Mouse (Mus musculus) liver (tissue): ENCODE data around the gene Tbpl2.

ENCODE experiments used
- DNase-seq: peaks from one replicate; pipeline ENCODE4 v3.0.0-alpha.2; 2020; ENCODE audit warnings: mixed read lengths

Tbpl2 gene

DNA sequence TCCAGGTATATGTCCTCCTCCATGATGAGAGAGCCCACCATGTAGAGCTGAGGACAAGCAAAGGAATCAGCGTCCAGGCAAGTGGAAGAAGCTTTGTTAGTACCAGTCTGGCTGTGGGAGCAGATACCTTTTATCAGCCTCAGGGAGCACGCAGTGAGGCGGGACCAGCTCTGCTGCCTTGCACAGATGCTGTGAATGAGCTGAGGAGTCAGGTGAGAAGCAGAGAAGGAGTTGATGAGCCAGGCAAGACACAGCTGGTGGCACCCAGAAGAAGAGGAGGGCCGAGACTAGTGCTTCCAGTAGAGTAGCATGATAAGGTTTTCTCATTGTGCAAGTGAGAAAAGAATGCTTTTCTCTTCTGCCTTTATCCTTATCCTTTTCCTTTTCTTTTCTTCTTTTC lies at the start of gene Tbpl2:
Gene Tbpl2, minus strand, starts transcription at position 101 of the 400 bp plus-strand sequence.
- DNase-seq, result no peak

DNA sequence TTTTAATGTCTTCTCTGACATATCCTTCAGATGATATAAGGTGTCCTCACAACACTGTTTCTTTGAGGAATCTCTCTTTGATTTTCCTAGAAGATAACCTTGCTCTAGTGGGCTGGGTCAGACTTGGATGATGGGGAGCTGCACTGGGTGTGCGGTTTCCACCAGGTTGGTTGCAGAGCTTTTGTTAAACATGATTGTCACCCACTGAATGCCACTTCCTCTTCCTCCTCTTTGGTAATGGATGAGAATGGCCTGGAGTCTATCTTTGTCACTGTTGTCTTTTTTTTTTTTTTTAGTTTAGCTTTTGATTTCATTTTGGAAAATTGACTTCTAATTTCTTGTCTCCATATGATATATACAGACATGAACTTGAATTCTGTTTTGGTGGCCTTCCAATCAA lies 38.0 kb upstream of the Tbpl2 start:
- no peak for DNase-seq

DNA sequence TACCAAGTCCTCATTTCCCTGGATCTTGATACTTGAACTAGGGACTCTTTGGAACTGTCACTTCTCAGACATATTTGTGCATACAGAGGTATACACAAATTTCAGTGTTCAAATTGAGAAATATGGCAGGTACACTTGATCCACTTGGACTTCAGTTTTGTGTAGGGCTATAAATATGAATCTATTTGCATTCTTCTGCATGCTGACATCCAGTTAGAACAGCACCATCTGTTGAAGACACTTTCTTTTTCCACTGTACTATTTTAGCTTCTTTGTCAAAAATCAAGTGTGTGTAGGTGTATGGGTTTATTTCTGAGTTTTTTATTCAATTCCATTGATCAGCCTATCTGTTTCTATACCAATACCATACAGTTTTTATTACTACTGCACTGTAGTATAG lies 12.7 kb upstream of the Tbpl2 start:
- no peak for DNase-seq

DNA sequence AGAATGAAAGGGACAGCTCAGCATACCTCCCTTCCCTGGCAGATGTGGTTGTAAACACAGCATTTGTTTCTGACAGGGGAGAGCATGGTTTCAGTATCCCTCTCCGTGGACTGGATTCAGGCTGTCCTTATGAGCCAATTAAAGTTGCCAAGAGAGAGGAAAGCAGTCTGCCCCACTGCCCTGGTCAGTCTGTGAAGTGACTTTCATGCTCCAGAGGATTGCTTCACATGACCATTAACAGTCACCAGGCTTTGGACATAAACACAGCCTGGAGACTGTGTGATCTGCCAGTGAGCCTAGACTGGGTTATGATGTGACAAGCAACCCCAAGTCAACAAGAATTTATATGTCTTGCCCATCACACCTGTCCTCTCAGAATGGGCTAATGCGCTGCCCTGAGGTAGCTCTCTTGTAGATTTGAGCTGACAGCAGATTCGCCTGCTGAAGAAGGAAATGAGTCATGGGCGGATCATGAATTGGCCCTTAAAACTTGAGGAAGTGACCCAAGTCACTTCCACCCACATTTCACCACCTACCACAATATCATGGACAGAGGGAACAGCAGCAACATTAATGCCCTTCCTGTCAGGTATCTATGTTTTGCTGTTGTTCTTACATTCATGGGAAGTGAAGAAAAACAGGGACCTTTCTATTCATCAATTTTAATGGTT lies 7.4 kb upstream of the Tbpl2 start:
- no peak for DNase-seq

DNA sequence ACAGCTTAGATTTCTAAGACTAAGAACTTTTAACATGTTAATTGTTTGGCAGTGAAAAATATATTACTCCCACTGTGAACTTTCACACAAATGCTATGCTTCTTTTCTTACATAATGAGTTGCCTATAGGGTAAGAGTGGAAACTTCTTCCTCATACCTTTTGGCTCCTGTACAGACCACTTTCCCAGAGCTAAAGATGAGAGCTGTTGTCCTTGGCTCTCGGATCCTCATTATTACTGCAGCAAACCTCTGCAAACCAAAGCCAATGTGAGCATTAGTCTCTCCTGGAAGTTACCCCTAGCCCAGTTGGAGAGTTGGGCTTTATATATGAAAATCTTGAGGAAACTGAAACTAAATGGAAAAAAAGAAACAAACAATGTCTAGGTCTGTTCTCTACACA lies 5.5 kb downstream of the Tbpl2 start:
- no peak for DNase-seq

DNA sequence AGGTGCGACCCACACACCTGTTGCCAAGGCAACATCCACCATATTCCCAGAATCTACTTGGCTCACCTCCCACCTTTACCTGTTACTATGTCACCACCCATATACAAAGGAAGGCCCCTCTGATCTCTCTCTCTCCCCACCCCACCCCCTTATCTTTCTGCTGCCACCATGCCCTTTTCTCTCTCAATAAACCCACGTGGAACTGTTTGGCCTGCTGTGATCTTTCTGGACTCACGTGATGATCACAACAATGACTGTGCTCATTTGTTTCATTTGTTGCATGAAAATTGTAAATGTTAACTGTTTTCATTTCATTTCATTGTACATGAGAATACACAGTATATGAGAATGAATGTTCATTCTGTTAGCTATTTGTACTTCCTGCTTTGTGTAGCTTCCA lies 45.9 kb downstream of the Tbpl2 start:
- DNase-seq, result no peak

DNA sequence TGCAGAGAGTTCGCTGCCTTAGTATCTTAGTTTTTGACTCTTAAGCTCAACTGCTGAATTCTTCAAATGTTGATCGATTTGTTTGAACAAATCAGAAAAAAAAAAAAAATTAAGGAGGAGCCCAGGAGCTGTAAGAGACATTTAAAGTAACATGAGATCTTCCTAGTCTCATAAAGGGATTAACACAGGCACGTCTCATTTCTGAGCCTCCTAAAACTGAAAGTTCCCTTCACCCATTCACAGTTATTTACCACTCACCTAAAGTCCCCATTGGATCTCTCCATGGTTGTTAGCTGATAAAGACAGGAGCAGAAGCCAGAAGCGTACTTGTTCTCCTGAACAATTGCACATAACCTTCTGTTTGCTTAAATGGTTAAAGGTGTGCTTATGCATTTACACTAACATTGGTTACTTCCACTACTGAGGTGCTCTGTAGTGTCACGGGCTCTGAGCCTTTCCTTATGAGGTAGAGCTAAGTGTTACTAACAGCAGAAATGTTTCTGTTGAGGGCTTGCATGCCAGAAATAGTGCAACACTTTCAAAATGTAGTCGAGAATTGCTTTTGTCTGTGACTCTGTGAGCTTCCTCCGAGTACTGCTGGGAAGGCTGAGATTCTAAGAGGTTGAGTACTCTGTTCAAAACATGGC lies 46.9 kb downstream of the Tbpl2 start, which contains the start of gene Hnmt:
Gene Hnmt, minus strand, starts transcription at position 51 of the 647 bp plus-strand sequence.
- no peak for DNase-seq

DNA sequence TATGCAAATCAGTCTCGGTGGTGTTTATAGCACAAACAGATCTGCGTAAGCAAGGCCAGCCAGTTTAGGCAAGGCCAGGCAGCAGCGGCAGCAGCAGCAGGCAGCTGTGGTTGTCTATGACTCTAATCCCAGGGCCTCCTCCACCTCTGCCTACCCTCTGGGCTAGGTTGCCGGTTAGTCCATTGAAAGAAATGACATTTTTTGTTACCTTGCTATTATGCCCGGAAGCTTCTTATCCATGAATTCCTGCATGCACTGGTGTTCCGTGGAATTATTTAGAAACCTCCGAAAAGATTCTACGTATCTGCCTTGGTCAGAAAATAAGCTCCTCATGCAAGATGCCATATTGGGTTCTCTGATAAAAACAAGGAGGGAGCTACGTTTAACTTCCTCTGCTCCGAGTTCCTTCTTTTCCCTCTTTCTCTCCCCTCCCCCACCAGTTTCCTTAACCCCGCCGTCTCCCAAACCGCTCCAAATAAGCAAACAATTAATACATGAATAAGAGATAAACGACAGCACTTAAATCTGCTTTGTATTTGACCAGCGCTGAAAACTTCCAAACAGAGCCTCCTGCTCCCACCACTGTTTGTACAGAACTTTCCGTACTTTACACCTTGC lies 47.8 kb downstream of the Tbpl2 start:
- DNase-seq, result no peak

DNA sequence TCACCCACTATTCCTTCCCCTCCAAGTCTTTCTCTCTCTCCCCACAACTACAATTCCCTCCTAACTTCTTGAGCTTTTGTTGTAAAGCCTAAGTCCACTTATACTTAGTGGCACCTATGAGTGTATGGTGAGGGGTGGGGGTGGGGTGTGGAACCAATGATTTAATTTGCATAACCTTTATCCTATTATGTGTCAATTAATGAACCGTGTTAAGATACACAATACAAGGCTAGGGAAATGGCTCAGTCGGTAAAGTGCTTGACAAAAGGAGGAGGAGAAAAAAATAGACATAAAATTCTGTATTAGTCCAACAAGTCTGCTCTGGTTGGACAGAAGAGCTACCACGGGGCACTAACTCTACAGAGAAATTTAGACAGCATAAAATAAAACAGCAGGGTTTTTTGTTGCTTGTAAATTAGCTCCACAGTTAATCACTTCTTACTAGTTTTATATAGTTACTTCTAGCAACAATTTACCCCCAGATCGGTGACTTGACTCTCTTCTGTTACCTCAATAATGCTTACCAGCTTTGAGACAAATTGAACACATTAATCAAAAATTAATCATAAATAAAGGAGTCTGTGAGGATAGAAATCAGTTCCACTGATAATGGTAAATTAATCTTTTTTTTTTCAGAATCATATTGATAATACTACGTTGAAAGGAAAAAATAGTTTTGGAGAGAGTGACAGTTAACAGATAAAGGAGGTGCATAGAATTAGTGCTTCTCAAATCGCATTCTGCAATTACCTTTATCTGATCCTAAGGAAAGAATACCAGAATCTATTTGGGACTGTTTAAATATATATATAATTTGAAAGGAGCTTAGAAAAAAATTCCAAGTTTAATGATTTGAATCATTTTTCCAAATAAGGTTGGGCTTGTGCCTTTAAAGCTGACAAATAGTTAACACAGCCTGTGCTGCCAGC lies 48.6 kb downstream of the Tbpl2 start:
- no peak for DNase-seq

DNA sequence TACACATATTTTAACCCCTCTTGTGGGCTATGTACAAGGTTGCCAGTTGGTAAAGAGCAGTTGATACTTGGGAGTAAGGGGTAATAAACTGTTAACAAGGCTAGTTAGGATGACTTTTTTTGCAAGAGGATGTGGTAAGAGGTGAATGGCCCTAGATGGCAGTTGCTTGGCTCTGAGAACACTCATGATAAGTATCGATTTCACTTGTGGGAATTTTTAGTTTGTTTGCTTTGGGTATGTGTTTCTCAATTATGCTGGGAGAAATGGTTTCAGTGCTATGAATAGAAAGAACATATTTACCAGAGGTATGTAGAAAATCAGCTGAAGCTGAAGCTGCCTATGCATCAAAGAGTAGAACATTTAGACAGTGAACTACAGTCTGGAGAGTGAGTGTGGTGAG lies 53.5 kb downstream of the Tbpl2 start:
- DNase-seq, result no peak

DNA sequence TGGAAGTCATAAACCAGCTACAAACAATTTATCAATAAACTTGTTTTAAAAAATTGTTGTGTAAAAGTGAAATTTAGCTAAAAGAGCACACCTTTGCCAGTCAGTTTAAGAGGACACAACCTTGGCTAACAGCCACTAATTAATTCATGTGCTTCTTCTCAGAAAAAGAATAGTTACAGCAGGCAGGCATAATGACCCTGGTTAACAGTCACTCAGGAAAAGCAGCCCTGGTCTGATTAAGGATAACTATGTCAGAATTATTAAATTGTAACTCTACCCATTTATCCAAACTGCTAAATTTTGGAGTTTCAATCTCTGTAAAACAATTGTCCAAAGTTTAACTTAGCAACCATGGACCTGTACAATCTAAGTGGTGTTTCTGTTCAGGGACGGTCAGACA lies 55.9 kb downstream of the Tbpl2 start:
- DNase-seq, result no peak
